Mouse (Mus musculus) right cerebral cortex, postnatal 4 days (tissue): Measurements from ENCODE around the gene Ctla4.

Source experiments
- DNase-seq: peaks from one replicate; pipeline ENCODE4 v3.0.0-alpha.2; 2022

The Ctla4 gene

DNA sequence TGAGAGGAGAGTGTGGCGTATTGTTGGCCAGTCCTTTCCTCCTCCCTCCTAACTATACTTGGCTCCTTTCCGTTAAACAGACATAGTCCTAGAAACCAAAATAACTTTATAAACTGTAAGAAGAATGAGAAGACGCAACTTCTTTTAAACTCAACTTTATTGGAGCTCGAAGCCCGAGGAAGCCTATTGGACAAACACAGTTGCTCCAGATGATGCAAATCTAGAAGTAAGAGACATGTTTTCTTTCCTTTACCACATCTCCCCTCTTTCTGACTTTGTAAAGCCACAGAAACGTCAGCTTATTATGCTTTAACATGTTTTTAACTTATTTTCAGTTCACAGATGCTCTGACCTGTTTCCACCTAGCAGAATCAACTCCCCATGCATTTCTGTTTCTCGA lies at the start of gene Ctla4:
Gene Ctla4, plus strand, starts transcription at position 20 of the 400 bp plus-strand sequence.
- no peak for DNase-seq

DNA sequence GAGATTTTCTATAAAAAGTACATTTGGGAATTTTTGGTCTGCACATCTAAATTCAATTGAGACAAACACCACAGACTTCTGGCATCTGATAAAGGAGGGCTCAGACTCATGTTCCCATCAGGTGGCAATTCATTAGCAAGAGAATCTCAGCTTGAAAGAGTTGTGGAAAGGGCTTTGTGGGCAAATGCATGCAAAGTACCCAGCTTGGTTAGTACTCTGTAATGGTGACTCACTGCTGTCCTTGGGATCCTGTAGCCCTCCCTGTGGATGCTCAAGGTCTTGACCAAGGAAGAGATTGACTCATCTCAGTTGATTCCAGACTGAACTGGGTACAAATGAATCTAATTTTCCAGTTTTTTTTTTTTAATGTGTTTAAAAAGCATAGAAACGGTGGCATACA lies 47.6 kb upstream of the Ctla4 start:
- DNase-seq: no peak

DNA sequence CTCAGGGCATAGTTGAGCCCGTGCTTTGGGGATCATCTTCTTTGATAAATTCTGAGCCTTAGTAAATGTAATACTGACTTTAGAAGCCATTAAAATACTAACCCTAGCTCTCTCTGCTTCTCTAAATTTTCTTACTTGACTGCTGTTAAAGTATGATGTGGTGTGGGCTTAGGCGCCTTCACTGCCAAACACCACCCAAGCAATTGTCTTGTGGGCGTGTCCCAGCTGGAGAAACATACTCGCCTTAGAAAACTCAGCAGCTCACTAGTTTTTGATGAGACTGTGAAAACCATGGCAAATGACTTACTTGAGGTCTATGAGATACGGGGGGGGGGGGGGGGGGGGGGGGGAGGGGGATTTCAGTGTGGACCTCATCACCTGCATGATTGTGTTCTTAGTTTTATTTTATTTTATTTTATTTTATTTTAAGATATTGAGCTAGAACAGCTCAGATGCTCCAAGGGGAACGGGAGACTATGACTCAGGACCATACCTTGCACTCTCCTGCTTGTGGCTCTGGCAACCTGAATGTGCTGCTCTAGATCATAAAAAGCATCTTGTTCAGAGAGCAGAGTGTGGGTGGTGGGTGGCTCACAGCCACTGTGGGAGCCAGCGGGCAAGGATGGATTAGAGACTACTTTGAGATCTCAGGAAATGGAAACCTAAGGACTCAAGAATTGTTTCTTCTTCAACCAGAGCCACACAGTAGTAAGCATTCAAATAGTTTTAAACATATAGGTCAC lies 41.3 kb upstream of the Ctla4 start:
- no peak for DNase-seq

DNA sequence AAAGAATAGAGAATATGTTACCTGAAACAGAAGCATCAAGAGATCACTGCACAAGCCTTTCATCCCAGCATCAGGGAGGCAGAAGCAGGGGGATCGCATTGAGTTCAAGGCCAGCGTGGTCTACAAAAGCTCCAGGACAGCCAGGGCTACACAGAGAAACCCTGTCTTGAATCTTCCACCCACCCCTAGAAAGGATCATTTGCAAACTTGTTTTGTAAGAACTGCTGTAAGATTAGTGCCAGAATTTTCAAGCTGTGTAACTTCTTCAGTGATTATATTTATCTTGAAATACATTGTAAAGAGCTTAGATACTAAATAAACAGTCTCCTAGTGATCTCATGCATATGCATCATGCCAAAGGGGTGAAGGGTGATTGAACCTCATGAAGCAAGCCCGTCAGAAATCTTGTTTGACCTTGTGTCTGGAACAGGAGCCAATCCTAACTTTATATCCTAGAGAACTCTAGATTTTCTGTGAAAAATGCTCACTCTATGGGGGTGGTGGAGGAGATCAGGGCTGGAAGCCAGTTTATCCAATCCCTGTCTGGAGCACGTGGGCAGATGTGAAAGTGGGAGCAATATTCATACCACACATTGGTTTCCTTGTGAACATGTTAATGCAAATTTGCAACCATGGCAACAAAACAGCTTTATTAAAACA lies 40.1 kb upstream of the Ctla4 start:
- DNase-seq: no peak

DNA sequence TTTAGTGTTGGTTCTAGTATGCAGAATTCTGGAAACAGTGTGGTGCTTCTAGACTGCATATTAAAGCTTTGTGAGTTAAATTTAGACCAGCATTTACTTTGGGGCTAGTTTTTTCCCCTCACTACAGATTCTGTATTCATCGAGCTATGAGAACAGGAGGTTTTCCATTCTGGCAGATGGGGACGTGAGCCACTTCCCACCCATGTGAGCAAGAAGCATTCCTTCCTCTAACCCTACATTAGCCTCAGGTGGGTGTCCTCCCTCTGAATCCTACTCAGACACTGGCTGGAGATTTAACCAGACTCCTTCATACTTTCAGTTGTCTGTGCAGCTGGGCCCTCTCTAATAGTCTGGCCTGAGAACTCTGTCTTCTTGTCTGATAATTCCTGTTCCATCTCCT lies 37.7 kb upstream of the Ctla4 start:
- DNase-seq: no peak

DNA sequence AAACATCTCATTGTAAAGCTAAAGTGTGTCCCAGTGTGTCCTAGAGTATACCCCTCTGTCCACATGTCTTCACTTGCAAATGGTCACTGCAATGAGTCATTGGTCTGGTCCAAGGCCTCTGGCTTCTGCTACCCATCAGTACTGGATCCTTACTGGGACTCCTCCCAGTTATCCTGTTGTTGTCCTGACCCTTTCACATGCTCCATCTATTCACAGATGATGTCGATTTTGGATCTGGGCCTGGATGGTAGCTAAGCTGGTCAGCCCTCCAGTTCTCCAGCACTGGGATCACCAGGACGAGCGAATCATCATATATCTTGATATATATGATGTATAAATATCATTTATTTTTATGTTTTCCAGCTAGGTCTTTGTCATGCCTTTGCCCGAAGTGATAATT lies 37.0 kb upstream of the Ctla4 start:
- no peak for DNase-seq

DNA sequence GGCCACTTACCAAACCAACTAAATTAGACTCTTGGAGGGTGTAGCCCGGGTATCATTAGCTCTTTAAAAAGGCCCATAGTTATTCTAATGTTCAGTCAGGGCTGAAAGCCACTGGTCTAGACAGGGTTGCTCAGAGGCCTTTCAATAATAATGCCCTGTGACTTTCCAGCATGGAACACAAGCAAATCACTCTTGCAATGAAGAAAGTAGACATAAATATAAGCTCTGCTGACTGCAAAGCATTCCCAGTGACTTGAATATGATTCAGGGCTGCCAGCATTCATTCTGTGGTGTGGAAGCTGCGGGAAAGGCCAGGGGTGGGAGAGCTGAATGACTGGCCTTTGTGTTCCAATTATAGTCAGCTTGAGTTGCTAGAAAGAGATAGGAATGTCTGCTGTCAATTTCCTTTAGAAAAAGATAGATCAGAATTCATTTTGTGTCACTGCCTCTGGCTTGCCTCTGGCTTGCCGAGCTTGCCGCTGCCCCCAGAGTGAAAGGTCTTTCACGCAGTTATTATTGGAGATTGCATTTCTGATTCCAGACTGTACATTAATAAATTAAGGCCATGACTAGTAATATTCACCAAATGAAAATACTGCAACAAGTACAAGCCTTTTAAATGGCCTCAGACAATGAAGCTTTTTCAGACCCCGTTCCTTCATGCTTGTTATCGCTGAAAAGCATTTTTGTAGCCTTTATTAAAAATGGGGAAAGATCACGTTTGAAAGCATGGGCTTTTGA lies 35.6 kb upstream of the Ctla4 start:
- DNase-seq: no peak

DNA sequence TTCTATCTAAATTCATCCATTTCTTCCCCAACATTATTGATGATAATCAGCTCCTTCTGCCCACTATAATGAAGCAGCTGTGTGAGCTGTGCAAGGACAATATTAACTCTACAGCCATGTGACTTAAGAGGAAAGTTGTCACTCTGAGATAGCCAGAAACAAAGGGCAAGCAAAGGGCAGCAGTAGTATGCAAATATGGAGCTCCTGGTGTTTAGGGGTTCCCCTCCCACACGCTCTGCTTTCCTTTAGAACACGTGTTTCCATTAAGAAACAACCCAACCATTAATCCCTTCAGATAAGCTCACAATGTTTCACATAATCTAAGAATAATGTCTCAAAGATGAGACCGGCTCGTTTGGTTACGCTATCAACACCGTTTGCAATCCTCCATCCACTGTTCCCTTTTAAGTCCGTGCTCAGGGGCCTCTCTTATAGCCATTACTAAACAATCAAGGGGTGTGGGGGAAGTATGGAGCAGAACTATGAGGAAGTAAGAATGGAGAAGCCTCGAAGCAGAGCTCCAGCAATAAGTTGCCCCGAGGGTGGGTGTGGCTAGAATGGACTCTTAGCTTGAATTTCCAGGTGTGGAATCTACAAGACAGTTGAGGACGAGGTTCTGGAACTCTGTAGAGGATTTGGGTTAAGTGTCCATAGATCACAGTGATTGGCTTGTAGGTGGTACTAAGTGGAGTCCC lies 34.6 kb upstream of the Ctla4 start:
- DNase-seq: no peak

DNA sequence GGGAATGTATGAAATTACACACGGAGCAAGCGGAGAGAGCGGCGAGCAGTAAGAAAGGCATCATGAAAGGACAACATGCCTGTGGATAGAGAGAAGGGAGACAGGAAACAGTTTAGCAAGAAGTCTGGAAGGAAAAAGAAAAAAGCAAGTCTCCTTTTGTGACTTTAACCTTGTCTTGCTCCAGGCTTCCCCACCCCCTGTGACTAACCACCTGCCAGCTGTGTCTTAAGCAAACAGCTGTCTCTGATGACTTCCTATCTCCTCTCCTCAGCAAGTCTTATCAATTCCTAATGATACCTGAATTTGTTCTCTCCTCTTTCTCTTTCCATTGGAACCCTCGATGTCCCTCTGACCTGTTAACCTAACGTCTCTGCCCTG lies 34.0 kb upstream of the Ctla4 start:
- no peak for DNase-seq

DNA sequence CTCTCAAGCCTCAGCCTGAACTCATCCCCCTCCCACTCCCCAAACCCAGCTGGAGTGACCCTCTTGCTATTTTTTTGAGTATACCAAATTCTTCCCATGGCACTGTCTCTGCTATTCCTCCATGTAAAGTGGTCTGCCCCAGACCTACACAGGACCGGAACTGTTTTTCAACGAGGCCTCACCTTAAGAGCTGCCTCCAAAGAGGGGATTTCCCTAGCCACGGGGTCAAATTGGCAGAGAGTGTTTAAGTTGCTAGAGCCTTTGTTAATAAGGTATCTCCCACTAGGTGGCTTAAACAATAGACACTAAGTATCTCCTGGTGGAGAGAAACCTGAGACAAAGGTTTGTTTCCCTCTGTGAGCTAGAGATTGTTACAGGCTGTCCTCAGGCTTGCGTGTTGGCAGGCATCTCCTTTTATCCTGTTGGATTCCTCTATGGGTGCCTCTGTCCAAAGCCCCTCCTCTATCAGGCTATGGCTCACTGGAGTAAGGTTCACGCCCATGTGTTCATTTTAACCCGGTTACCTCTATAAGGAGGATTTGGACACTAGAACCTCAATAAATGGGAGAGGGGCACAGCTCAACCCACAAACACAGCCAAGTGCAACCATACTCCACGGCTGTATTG lies 33.4 kb upstream of the Ctla4 start:
- no peak for DNase-seq

DNA sequence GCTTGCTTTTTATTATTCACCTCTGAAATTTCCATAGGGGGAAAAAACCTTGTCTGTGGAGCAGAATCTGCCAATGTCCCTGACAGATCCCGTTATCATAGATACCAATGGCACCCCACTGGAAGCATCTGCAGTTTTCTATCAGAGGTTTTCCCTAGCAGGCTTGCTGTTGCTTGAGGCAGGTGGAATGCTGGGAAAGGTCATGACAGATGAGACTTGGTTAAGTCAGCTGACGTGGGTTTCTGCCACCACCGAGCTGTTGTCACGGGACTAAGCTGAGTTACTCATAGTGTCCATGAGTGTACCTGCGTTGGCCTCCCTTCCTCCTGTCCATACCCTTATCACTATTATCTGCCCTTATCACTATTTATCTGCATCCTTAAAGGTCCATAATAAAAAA lies 32.8 kb upstream of the Ctla4 start:
- no peak for DNase-seq

DNA sequence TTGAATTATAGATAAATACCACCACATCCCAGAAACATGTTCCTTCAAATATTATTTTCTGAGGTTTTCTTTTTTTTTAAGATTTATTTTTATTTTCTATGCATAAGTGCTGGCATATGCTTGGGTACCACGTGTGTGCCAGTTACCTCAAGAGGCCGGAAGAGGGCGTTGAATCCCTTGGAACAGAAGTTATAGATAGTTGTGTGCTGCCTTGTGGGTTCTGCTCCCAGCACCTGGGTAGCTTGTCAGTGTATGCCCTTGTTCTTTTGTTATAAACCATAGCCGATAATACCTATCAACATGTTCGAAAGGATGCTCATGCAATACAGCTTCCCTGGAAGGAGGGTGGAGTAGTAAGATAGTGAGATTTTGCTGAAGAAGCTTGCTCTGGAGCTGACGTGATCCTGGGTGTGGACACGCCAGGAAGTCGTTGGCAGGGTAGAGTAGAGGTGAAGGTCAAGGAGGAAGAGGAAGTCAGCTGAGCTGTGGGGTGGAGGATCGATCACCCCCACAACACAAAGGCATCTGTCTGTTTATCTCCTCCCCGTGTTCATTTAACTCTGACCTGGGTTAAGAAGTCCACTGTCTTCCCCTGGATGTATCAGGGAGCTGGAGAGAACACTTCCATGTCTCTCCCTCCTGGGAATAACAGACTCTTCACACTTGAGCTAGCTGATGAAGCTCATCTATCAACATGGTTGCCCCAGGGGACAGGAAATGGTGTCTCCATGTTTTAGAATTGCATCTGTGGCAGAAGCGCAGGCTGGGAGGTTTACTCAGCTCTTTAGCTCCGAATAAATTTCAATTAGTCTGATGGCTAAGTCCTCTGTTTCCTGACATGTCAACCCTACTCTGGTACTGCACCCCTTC lies 29.2 kb upstream of the Ctla4 start:
- DNase-seq: no peak

DNA sequence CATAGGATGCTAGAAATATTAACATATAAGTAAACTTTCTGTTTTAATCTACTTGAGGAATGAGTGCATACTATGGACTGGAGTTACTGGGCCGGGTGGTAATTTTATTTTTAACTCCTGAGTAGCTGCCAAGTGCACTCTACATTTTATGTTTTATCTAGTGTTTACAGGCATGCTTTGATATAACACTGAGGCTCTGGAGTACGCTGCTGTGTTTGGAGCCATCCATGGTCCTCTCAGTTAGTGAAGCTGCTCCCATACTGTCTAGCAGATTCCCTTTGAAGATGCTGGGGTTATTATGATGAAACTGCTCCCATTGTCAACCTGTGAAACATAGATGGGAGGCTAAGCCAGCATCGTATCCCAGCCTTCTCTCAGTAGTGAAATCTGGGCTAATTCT lies 27.6 kb upstream of the Ctla4 start:
- DNase-seq: no peak

DNA sequence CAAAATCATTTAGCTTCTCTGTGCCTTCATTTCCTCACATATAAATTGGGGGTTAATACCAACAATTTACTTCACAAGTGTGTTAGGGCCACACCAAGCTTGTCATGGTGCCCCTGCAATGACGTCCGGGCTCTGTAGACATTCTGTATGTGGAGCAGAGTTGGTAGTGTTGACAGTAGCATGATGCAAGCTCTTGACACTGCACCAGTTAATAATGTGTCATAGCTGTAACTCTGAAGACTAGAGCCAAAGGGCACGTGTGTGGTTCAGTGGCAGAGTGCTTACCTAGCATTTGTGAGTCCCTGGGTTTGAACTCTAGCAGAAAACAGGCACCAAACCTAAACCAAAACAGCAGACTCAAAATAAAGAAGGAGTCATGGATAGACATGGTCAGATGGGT lies 27.0 kb upstream of the Ctla4 start:
- no peak for DNase-seq

DNA sequence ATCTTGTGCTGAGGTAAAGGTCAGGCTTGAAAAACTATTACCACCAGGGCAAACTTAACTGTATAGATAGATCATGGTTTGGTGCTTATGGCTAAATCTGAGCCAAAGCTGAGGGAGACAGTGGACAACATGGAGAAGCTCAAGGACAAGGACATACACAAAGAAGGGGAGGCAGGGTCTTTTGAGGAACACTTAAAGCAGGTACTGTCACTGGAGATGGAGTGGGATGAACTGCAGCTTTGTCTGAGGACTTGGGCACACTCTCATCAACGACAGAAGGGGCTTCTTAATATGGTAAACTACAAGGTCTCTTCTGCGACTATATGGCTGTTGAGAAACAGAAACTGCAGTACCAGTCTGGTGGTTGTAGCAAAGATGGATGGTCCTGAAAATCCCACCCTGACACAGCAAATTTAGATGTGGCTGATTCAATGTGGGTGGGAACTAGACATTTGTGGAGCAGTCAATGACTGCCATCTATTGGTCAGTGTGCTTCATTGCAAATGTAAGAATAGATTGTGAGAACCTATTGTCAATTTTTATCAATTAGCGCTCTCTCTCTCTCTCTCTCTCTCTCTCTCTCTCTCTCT lies 26.3 kb upstream of the Ctla4 start:
- DNase-seq: no peak

DNA sequence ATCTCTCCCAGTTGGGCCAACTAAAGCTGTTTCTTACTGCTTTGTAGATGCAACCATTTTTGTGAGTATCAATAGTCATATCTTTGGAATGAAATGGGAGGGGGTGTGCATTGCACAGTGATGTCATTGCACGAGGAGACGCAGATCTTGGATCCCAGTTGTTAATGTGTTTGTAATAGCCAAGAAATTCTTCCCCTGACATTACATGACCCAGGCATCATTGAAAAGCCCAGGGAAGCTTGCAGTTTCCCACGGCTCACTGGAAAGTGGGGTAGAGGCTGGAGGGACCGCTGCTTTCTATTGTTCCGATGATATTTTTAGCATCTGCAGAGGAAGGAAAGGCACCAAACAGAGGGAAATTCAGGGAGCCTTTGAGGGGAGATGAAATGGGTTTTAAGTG lies 25.8 kb upstream of the Ctla4 start:
- no peak for DNase-seq

DNA sequence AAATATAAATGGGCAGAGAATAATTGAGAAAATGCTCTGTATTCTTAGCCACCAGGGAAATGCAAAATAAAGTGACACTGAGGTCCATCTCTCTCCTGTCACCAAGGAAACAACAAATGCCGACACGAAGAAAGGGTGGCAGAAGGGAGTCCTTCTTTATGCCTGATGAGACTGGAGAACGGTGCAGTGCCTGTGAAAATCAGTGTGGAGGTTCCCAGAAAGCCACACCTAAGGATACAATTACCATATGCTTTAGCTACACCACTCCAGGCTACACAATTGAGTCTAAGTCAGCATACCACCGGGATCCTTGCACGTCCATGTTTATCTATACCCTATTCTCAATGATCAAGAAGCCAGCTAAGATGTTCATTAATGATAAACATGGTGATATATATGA lies 25.4 kb upstream of the Ctla4 start:
- DNase-seq: no peak

DNA sequence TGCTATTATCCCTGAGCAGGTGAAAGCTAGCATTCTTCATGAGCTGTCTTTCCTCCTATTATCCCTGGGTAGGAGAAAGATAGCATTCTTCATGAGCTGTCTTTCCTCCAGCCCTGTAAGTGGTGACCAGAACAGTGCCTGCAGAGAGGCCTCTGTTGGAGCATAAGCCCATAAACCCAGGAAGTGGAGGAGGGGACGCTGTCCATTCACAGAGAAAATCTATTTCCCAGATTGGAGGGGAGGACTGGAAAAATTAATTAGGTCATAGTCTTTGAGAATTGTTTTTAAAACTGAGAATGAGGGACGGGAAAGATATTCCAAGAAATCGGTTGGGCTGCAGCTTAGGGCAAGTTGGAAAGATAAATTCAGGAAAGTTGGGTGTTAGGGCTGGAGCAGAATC lies 24.3 kb upstream of the Ctla4 start:
- DNase-seq: no peak

DNA sequence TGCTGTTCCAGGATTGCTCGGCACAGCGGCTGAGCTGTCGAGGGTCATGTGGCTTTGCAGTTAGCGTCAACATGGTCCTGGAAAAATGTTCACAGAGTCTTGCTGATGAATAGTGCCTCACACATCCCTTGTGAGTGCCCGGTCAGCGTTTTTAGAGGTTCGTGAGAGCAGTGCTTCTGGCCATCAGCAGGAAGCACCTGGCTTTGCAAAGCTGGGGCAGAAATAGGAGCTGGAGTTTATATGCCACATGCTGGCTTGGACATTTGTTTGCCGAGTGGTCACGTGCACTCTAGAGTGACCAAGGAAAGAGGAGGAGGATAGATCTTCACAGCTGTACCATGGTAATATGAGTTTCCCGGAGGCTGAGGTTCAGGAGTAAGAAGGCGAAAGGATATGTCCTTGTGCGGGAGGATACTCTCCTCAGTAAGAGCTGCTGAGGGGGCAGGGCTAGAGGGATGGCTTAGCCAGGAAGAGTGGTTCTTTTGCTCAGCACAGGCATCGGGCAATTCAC lies 23.8 kb upstream of the Ctla4 start:
- DNase-seq: no peak

DNA sequence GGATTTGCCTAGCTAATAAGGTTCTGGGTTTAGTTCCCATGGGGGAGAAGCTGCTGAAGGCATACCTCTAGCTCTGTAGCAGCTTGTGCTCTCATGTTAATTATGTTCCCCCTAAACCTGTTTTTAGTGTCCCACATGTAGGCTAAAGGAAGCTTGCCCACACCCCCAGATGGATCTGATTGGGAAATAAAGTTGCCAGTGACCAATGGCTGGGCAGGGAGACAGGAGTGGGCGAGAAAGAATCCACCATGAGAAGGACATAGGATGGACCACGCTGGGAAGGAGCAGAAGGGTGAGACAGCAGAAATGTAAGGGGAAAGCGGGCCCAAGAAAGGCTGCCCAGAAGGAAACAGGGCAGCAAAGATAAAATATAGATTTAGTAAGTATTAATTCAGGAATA lies 23.1 kb upstream of the Ctla4 start:
- DNase-seq: no peak

DNA sequence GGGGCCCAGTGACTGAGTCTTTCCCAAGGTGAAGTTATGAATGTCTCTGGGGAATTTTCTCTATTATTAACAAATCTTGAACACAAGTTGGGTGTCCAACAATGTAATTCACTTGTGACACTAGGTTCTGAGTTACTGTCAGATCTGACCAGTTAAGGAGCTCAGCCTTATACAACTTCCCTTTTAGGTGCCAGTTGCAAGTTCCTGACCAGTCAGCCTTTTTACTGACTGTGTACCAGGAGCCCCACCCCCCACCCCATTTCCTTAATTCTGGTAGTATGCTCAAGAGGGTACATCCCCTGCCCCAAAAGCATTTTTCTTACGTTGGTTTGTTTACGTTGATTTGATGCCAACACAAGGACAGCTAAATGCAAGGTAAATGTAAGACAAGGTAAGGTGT lies 21.6 kb upstream of the Ctla4 start:
- no peak for DNase-seq

DNA sequence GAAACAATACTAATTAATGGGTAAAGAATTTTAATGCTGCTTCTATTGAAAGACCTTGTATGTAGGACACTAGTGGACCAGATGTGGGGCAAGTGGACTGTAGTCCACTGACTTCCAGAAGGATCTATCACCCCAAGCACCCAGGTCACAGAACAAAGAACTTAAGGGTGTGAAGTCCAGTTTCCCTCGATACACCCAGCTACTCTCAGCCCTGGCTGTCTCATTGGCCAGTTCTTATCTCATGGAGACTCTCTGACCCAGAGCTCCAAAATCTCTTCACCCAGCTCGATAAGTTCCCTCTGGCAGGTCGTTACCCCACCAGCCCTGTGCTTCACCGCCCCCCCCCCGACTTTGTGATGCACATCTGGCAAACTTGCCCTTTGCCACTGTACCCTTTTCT lies 20.8 kb upstream of the Ctla4 start:
- no peak for DNase-seq
